Mouse (Mus musculus): ENCODE data around the gene Carmil1. TPM values are rescaled to one million over a fixed set of nuclear protein-coding genes. Genes with fewer than 3 reads are reported as not detected.
A peak's percentile ranks its signal among the peaks of the same experiment; 100 is the strongest.

Gene Carmil1
- polyA plus RNA-seq, 1 experiment = 4.4 TPM

DNA sequence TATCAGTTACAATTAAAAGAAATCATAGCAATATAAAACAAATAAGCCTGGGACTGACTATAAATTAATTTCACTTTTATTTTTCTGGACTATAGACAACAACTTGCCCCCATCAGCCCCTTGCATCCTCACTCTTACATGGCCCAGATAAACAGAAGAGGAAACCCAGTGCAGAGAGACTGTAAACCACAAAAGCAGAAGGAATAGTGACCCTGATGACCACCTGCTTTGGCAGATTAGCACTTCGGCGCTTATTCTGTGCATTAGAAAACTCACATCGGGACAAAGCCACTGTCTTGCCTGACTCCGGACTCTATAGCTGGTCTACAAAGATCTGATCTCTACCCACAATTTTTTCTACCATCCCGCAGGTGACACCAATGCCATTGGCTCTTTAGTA, 188.5 kb downstream of the Carmil1 start:
- Histone ChIP-seq H3K36me3 (ENCODE audit: control insufficient read depth, insufficient read depth) (peaks cover 4% of the 10 kb centered on the region), H3K27me3 (ENCODE audit: control insufficient read depth, insufficient read depth, insufficient read length) (no peaks in the 10 kb centered on the region), H3K79me3 (ENCODE audit: low read depth) (no peaks in the 10 kb centered on the region), H3ac (ENCODE audit: control insufficient read depth, insufficient read length, low read depth) (no peak overlapping the region), H3K79me2 (ENCODE audit: control insufficient read depth, insufficient read depth) (no peaks in the 10 kb centered on the region), H3K4me3 (ENCODE audit: insufficient read depth, poor library complexity, severe bottlenecking) (no peak overlapping the region)
- TF ChIP-seq CEBPB (IDR thresholded peaks at IDR 0.05; ENCODE audit: low read depth) = no peak
- no peak for TF ChIP-seq CTCF (IDR thresholded peaks at IDR 0.05; ENCODE audit: control insufficient read depth, insufficient read depth, insufficient read length)
- TF ChIP-seq MAX (IDR thresholded peaks at IDR 0.05) = no peak
- no peak for TF ChIP-seq FOSL1 (IDR thresholded peaks at IDR 0.05; ENCODE audit: insufficient read depth, low read length, poor library complexity, severe bottlenecking)
- TF ChIP-seq MYOD1 (IDR thresholded peaks at IDR 0.05; ENCODE audit: control insufficient read depth, insufficient read length, low read depth) = no peak
- TF ChIP-seq MYOG (IDR thresholded peaks at IDR 0.05; ENCODE audit: control insufficient read depth, extremely low read depth, insufficient read length) = no peak
- no peak for TF ChIP-seq USF1 (IDR thresholded peaks at IDR 0.05; ENCODE audit: low read depth)

DNA sequence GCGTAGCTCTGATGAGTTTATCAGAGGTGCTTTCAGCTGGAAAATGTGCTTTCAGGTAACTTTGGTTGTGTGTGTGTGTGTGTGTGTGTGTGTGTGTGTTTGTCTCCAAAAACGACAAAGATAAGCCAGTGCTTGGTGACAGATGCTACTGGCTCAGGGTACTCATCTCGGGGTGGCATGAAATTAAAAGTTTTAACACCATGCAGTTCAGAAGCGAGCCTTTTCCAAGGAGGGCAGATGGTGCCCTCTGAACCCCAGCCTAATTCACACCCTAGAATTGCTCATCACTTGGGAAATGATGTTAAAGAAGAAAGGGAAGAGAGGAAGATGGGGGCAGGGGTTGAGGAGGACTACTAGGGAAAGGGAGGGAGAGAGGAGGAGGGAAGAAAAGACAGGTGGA, 198.4 kb downstream of the Carmil1 start:
- no peaks in the 10 kb centered on the region for H3K36me3 ChIP-seq (ENCODE audit: control insufficient read depth, insufficient read depth)
- no peaks in the 10 kb centered on the region for H3K79me2 ChIP-seq (ENCODE audit: control insufficient read depth, insufficient read depth)
- H3K27me3 ChIP-seq (ENCODE audit: control insufficient read depth, insufficient read depth, insufficient read length) = no peaks in the 10 kb centered on the region
- no peak overlapping the region for H3ac ChIP-seq (ENCODE audit: control insufficient read depth, insufficient read length, low read depth)
- no peak overlapping the region for H3K4me3 ChIP-seq (ENCODE audit: insufficient read depth, poor library complexity, severe bottlenecking)
- H3K79me3 ChIP-seq (ENCODE audit: low read depth) = no peaks in the 10 kb centered on the region
- TF ChIP-seq USF1 (IDR thresholded peaks at IDR 0.05; ENCODE audit: low read depth) (no peak), MYOG (IDR thresholded peaks at IDR 0.05; ENCODE audit: control insufficient read depth, extremely low read depth, insufficient read length) (no peak), MYOD1 (IDR thresholded peaks at IDR 0.05; ENCODE audit: control insufficient read depth, insufficient read length, low read depth) (no peak), CEBPB (IDR thresholded peaks at IDR 0.05; ENCODE audit: low read depth) (no peak), CTCF (IDR thresholded peaks at IDR 0.05; ENCODE audit: control insufficient read depth, insufficient read depth, insufficient read length) (no peak), FOSL1 (IDR thresholded peaks at IDR 0.05; ENCODE audit: insufficient read depth, low read length, poor library complexity, severe bottlenecking) (no peak), MAX (IDR thresholded peaks at IDR 0.05) (no peak)

DNA sequence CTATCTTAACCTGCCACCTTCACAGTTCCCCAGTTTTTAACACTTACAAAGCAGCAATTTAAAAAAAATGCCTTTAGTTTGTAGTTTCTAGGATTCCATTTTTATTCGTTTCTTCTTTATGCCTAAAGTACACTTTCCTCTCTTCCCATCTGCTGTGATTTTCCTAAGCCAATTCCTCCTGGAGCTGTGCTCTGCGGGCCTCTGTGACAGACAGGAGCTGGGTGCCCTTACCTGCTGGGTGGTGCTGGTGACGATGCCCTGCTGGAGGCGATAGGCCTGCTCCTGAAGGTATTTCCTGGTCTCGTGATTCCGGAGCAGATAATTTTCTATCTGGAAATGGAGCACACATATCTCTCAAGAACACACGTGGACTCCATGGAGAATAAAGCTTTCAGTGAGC, 198.9 kb downstream of the Carmil1 start:
- Histone ChIP-seq H3K4me3 (ENCODE audit: insufficient read depth, poor library complexity, severe bottlenecking) (no peak overlapping the region), H3K79me2 (ENCODE audit: control insufficient read depth, insufficient read depth) (no peaks in the 10 kb centered on the region), H3K36me3 (ENCODE audit: control insufficient read depth, insufficient read depth) (no peaks in the 10 kb centered on the region), H3ac (ENCODE audit: control insufficient read depth, insufficient read length, low read depth) (no peak overlapping the region), H3K79me3 (ENCODE audit: low read depth) (no peaks in the 10 kb centered on the region), H3K27me3 (ENCODE audit: control insufficient read depth, insufficient read depth, insufficient read length) (no peaks in the 10 kb centered on the region)
- TF ChIP-seq CTCF (IDR thresholded peaks at IDR 0.05; ENCODE audit: control insufficient read depth, insufficient read depth, insufficient read length) (no peak), USF1 (IDR thresholded peaks at IDR 0.05; ENCODE audit: low read depth) (no peak), MAX (IDR thresholded peaks at IDR 0.05) (no peak), MYOD1 (IDR thresholded peaks at IDR 0.05; ENCODE audit: control insufficient read depth, insufficient read length, low read depth) (no peak), FOSL1 (IDR thresholded peaks at IDR 0.05; ENCODE audit: insufficient read depth, low read length, poor library complexity, severe bottlenecking) (no peak), CEBPB (IDR thresholded peaks at IDR 0.05; ENCODE audit: low read depth) (no peak), MYOG (IDR thresholded peaks at IDR 0.05; ENCODE audit: control insufficient read depth, extremely low read depth, insufficient read length) (no peak)

DNA sequence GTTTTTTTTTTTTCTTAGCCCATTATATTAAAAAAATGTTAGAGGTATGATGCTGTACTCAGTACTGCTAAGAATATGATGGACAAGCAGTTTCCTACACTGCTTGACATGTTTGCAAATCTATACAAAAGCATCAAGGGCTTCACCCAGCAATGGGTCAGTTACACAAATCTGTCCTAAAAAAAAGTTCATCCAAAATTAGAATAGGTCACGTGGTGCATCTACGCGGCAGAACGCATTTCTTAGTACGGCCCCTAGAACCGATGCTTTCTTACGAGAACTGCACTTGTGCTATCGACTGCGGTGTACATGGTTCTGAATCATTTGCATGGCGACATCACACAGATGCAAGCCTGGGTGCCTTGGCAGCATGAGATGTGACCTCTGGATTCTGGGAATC, 208.0 kb downstream of the Carmil1 start:
- no peaks in the 10 kb centered on the region for H3K79me3 ChIP-seq (ENCODE audit: low read depth)
- TF ChIP-seq CEBPB (IDR thresholded peaks at IDR 0.05; ENCODE audit: low read depth) = no peak
- no peak for TF ChIP-seq MYOG (IDR thresholded peaks at IDR 0.05; ENCODE audit: control insufficient read depth, extremely low read depth, insufficient read length)
- no peak for TF ChIP-seq MYOD1 (IDR thresholded peaks at IDR 0.05; ENCODE audit: control insufficient read depth, insufficient read length, low read depth)
- TF ChIP-seq CTCF (IDR thresholded peaks at IDR 0.05; ENCODE audit: control insufficient read depth, insufficient read depth, insufficient read length) = no peak
- TF ChIP-seq FOSL1 (IDR thresholded peaks at IDR 0.05; ENCODE audit: insufficient read depth, low read length, poor library complexity, severe bottlenecking) = no peak
- no peaks in the 10 kb centered on the region for H3K36me3 ChIP-seq (ENCODE audit: control insufficient read depth, insufficient read depth)
- no peaks in the 10 kb centered on the region for H3K79me2 ChIP-seq (ENCODE audit: control insufficient read depth, insufficient read depth)
- no peak overlapping the region for H3K4me3 ChIP-seq (ENCODE audit: insufficient read depth, poor library complexity, severe bottlenecking)
- H3ac ChIP-seq (ENCODE audit: control insufficient read depth, insufficient read length, low read depth) = no peak overlapping the region
- no peaks in the 10 kb centered on the region for H3K27me3 ChIP-seq (ENCODE audit: control insufficient read depth, insufficient read depth, insufficient read length)

DNA sequence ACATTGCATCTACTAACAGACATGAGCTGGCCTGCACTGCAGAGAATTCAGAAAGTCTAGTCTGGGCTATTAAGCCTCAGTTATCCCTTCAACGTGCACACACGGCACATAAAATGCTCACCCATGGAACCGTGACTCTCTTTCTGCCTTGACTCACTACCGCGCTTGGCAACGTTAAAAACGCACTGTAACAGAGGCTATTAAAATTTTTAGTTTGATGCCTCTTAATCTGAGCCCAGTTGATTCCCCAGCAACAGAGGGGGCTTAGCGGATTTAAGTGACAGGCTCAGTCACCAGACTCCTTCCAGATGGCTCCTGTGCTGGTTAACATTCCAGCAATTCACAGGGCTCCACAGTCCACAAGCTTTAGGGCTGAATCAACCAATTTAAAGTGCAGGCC, 213.0 kb downstream of the Carmil1 start:
- no peak overlapping the region for H3K4me3 ChIP-seq (ENCODE audit: insufficient read depth, poor library complexity, severe bottlenecking)
- H3K27me3 ChIP-seq (ENCODE audit: control insufficient read depth, insufficient read depth, insufficient read length) = no peaks in the 10 kb centered on the region
- H3K79me2 ChIP-seq (ENCODE audit: control insufficient read depth, insufficient read depth) = no peaks in the 10 kb centered on the region
- no peak overlapping the region for H3ac ChIP-seq (ENCODE audit: control insufficient read depth, insufficient read length, low read depth)
- no peaks in the 10 kb centered on the region for H3K36me3 ChIP-seq (ENCODE audit: control insufficient read depth, insufficient read depth)
- no peaks in the 10 kb centered on the region for H3K79me3 ChIP-seq (ENCODE audit: low read depth)
- no peak for TF ChIP-seq MYOG (IDR thresholded peaks at IDR 0.05; ENCODE audit: control insufficient read depth, extremely low read depth, insufficient read length)
- TF ChIP-seq USF1 (IDR thresholded peaks at IDR 0.05; ENCODE audit: low read depth) = no peak
- no peak for TF ChIP-seq MAX (IDR thresholded peaks at IDR 0.05)
- TF ChIP-seq FOSL1 (IDR thresholded peaks at IDR 0.05; ENCODE audit: insufficient read depth, low read length, poor library complexity, severe bottlenecking) = no peak
- no peak for TF ChIP-seq CTCF (IDR thresholded peaks at IDR 0.05; ENCODE audit: control insufficient read depth, insufficient read depth, insufficient read length)
- TF ChIP-seq CEBPB (IDR thresholded peaks at IDR 0.05; ENCODE audit: low read depth) = no peak
- no peak for TF ChIP-seq MYOD1 (IDR thresholded peaks at IDR 0.05; ENCODE audit: control insufficient read depth, insufficient read length, low read depth)

DNA sequence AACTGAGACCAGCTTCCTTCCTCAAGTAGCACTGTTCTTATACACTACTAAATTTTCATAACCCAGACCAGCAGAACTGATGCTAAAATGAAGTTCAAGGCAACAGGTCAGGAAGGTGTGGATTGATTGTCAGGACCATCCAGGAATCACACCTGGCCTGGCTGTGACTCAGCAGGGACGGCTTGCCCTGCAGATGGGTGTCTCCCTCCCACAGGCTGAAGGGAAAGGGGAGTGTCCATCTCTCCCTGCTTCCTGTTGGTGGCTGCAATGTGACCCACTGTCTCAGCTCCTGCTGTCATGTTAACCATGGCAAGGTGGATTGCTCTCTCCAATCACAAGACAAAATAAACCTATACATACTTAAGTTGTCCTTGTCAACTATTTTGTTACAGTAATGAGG, 215.1 kb downstream of the Carmil1 start:
- Histone ChIP-seq H3K27me3 (ENCODE audit: control insufficient read depth, insufficient read depth, insufficient read length) (no peaks in the 10 kb centered on the region), H3K79me3 (ENCODE audit: low read depth) (no peaks in the 10 kb centered on the region), H3K36me3 (ENCODE audit: control insufficient read depth, insufficient read depth) (no peaks in the 10 kb centered on the region), H3K79me2 (ENCODE audit: control insufficient read depth, insufficient read depth) (no peaks in the 10 kb centered on the region), H3ac (ENCODE audit: control insufficient read depth, insufficient read length, low read depth) (no peak overlapping the region), H3K4me3 (ENCODE audit: insufficient read depth, poor library complexity, severe bottlenecking) (no peak overlapping the region)
- TF ChIP-seq FOSL1 (IDR thresholded peaks at IDR 0.05; ENCODE audit: insufficient read depth, low read length, poor library complexity, severe bottlenecking) (no peak), MYOG (IDR thresholded peaks at IDR 0.05; ENCODE audit: control insufficient read depth, extremely low read depth, insufficient read length) (no peak), CTCF (IDR thresholded peaks at IDR 0.05; ENCODE audit: control insufficient read depth, insufficient read depth, insufficient read length) (no peak), CEBPB (IDR thresholded peaks at IDR 0.05; ENCODE audit: low read depth) (no peak), MYOD1 (IDR thresholded peaks at IDR 0.05; ENCODE audit: control insufficient read depth, insufficient read length, low read depth) (peak; percentile 21), USF1 (IDR thresholded peaks at IDR 0.05; ENCODE audit: low read depth) (no peak), MAX (IDR thresholded peaks at IDR 0.05) (no peak)
